Mouse (Mus musculus): ENCODE measurements at regions not wholly inside any gene's neighbourhood (a gene's known extent, or its start where the extent isn't known, plus 50 kb on each side); places are given as distances from the start of the nearest gene placed in this dataset.
"Not testable (repeated sequence)": the region's sequence is repeated elsewhere in the genome, so short reads cannot be mapped to it uniquely, and the experiment has no call there.

- H3K27ac ChIP-seq, result peak overlapping the region; percentile 48; the same call in 1 of the 2 replicates
- no peak overlapping the region for H3K4me2 ChIP-seq
- H3K9me3 ChIP-seq, result no peaks in the 10 kb centered on the region
- ATAC-seq (ENCODE audit: insufficient read depth, low FRiP score, low read depth), result peak; percentile 72; the same call in 1 of the 2 replicates
- H3K27me3 ChIP-seq (replicated peaks), result no peaks in the 10 kb centered on the region
- no peak overlapping the region for H3K4me3 ChIP-seq (replicated peaks)
- no peak overlapping the region for H3K9ac ChIP-seq
- H3K36me3 ChIP-seq, result no peaks in the 10 kb centered on the region
- 28% methylated on average over 5 of the region's 5 CpGs for WGBS
- H3K4me1 ChIP-seq, result no peaks in the 10 kb centered on the region
Measured at GRCm38 (mm10) chr3:65608385-65608784, 57.6 kb upstream of the Lekr1 start.

DNA sequence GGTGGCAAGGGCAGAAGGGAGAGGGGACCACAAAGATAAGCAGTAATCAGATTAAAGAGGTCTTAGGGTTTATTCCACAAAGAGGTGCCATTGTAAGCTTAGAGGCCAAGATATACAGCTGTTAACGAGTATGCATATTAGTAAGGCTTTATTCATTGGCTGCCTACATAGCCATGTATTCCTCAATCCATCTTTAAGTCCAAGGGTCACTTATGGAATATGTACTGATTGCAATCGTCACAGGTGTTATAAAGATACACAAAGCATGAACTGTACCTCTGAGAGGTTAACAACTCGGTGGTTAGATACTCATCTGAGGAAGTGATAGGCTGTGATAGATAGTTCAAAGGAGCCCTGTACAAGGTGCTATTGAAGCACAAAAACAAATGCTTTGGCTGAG is 54.3 kb upstream of the Lekr1 start:
- WGBS, result 54% methylated on average over 3 of the region's 3 CpGs
- Histone ChIP-seq H3K36me3 (no peaks in the 10 kb centered on the region), H3K9ac (no peak overlapping the region), H3K27me3 (replicated peaks) (no peaks in the 10 kb centered on the region), H3K9me3 (no peaks in the 10 kb centered on the region), H3K4me1 (no peaks in the 10 kb centered on the region), H3K4me3 (replicated peaks) (no peak overlapping the region), H3K4me2 (no peak overlapping the region), H3K27ac (0 out of 2 replicates have a peak overlapping the region, but pooled peaks have one; percentile 8)
- no peak for ATAC-seq (ENCODE audit: insufficient read depth, low FRiP score, low read depth)

DNA sequence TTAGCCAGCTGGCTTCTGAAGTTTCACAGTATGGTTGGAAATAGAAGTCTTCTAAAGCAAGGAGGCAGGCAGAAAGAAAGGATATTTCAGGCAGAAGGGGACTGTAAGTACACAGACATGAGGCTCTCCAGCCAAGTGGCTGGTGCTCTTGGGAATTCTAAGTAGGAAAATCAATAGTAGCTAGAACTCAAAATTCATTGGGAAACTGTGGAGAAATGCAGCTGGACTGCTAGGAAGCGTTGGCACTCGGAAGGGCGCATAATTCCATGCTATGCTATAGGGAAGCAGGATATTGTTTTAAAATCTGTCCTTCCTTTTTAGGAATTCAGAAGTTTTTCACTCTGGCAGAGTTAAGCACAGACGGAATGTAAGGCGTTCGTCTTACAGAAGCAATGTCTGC is 53.6 kb upstream of the Lekr1 start:
- Histone ChIP-seq H3K4me1 (no peaks in the 10 kb centered on the region), H3K4me2 (no peak overlapping the region), H3K27me3 (replicated peaks) (no peaks in the 10 kb centered on the region), H3K27ac (peak overlapping the region; percentile 8; the same call in 1 of the 2 replicates), H3K9ac (no peak overlapping the region), H3K36me3 (no peaks in the 10 kb centered on the region), H3K4me3 (replicated peaks) (no peak overlapping the region), H3K9me3 (no peaks in the 10 kb centered on the region)
- no peak for ATAC-seq (ENCODE audit: insufficient read depth, low FRiP score, low read depth)
- 43% methylated on average over 6 of the region's 6 CpGs for WGBS

GRCm38 (mm10) chr3:65612968-65613367 is 53.1 kb upstream of the Lekr1 start:
- no peak for ATAC-seq (ENCODE audit: insufficient read depth, low FRiP score, low read depth)
- WGBS, result 50% methylated on average over 6 of the region's 6 CpGs
- Histone ChIP-seq H3K27ac (peak overlapping the region; percentile 42; the same call in 1 of the 2 replicates), H3K4me2 (no peak overlapping the region), H3K9me3 (no peaks in the 10 kb centered on the region), H3K4me3 (replicated peaks) (no peak overlapping the region), H3K4me1 (no peaks in the 10 kb centered on the region), H3K9ac (no peak overlapping the region), H3K27me3 (replicated peaks) (no peaks in the 10 kb centered on the region), H3K36me3 (no peaks in the 10 kb centered on the region)

DNA sequence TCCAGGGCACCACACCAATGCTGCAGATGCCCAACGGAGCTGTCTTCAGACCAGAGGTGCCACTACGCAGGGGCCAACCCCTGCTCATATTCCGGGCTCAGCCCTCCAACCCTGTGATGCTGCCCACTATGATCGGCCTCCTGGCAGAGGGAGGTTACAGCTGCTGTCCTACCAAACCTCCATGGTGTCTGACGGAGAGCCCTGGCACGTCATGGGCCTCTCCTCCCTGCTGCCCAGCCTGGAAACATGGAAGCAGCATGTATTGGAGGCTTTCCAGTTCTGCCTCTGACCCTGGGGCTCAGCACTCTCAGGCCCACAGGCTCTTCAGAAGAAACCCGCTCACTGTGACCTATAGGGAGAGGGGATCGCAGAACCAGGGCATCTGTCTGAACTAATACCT is 51.1 kb upstream of the Lekr1 start:
- H3K36me3 ChIP-seq; H3K27ac ChIP-seq; H3K4me1 ChIP-seq; ATAC-seq (ENCODE audit: insufficient read depth, low FRiP score, low read depth); H3K4me2 ChIP-seq; H3K9ac ChIP-seq; H3K4me3 ChIP-seq (replicated peaks); H3K27me3 ChIP-seq (replicated peaks); H3K9me3 ChIP-seq: not testable (repeated sequence)
- WGBS, result 82% methylated on average over 8 of the region's 8 CpGs

All from stomach, embryonic 15.5 days (tissue).